Mouse (Mus musculus): ENCODE measurements at regions not wholly inside any gene's neighbourhood (a gene's known extent, or its start where the extent isn't known, plus 50 kb on each side); places are given as distances from the start of the nearest gene placed in this dataset.

- WGBS = 42% methylated on average over 4 of the region's 4 CpGs
- no peak overlapping the region for H3K4me2 ChIP-seq (replicated peaks; ENCODE audit: low read depth, low read length)
- peaks cover 9% of the 10 kb centered on the region; the same call in 1 of the 2 replicates for H3K4me1 ChIP-seq (ENCODE audit: control insufficient read depth, insufficient read depth, low read length)
- no peaks in the 10 kb centered on the region for H3K36me3 ChIP-seq (ENCODE audit: control insufficient read depth, insufficient read depth, low read length)
- no peak for ATAC-seq (ENCODE audit: insufficient number of reproducible peaks, insufficient read depth, low FRiP score, low read depth)
- no peak overlapping the region for H3K4me3 ChIP-seq (ENCODE audit: low read depth, low read length)
- H3K9ac ChIP-seq (replicated peaks; ENCODE audit: low read depth, low read length) = no peak overlapping the region
- no peaks in the 10 kb centered on the region for H3K9me3 ChIP-seq (ENCODE audit: control insufficient read depth, low read depth, low read length)
- H3K27me3 ChIP-seq (ENCODE audit: control insufficient read depth, insufficient read depth, low read length) = no peaks in the 10 kb centered on the region
- no peak overlapping the region for H3K27ac ChIP-seq (ENCODE audit: low read length)
These were observed 450.2 kb upstream of the Jarid2 start for GRCm38 (mm10) chr13:44279036-44279435.

GRCm38 (mm10) chr13:44280296-44280695, 449.0 kb upstream of the Jarid2 start:
- WGBS = 93% methylated on average over 8 of the region's 8 CpGs
- Histone ChIP-seq H3K4me2 (replicated peaks; ENCODE audit: low read depth, low read length) (no peak overlapping the region), H3K4me3 (ENCODE audit: low read depth, low read length) (no peak overlapping the region), H3K27ac (ENCODE audit: low read length) (no peak overlapping the region), H3K4me1 (ENCODE audit: control insufficient read depth, insufficient read depth, low read length) (peaks cover 9% of the 10 kb centered on the region; the same call in 1 of the 2 replicates), H3K9ac (replicated peaks; ENCODE audit: low read depth, low read length) (no peak overlapping the region), H3K36me3 (ENCODE audit: control insufficient read depth, insufficient read depth, low read length) (no peaks in the 10 kb centered on the region), H3K9me3 (ENCODE audit: control insufficient read depth, low read depth, low read length) (no peaks in the 10 kb centered on the region), H3K27me3 (ENCODE audit: control insufficient read depth, insufficient read depth, low read length) (no peaks in the 10 kb centered on the region)
- no peak for ATAC-seq (ENCODE audit: insufficient number of reproducible peaks, insufficient read depth, low FRiP score, low read depth)

GRCm38 (mm10) chr13:44281796-44282195, 447.5 kb upstream of the Jarid2 start:
- Histone ChIP-seq H3K27ac (ENCODE audit: low read length) (no peak overlapping the region), H3K9me3 (ENCODE audit: control insufficient read depth, low read depth, low read length) (no peaks in the 10 kb centered on the region)
- 56% methylated on average over 6 of the region's 6 CpGs for WGBS

GRCm38 (mm10) chr13:44282306-44282705, 447.0 kb upstream of the Jarid2 start:
- H3K4me2 ChIP-seq (replicated peaks; ENCODE audit: low read depth, low read length) = no peak overlapping the region
- peaks cover 9% of the 10 kb centered on the region; the same call in 1 of the 2 replicates for H3K4me1 ChIP-seq (ENCODE audit: control insufficient read depth, insufficient read depth, low read length)
- no peak for ATAC-seq (ENCODE audit: insufficient number of reproducible peaks, insufficient read depth, low FRiP score, low read depth)
- H3K9ac ChIP-seq (replicated peaks; ENCODE audit: low read depth, low read length) = no peak overlapping the region
- no peaks in the 10 kb centered on the region for H3K27me3 ChIP-seq (ENCODE audit: control insufficient read depth, insufficient read depth, low read length)
- no peaks in the 10 kb centered on the region for H3K9me3 ChIP-seq (ENCODE audit: control insufficient read depth, low read depth, low read length)
- H3K4me3 ChIP-seq (ENCODE audit: low read depth, low read length) = no peak overlapping the region
- WGBS = 58% methylated on average over 9 of the region's 9 CpGs
- H3K27ac ChIP-seq (ENCODE audit: low read length) = no peak overlapping the region
- no peaks in the 10 kb centered on the region for H3K36me3 ChIP-seq (ENCODE audit: control insufficient read depth, insufficient read depth, low read length)

More at GRCm38 (mm10) chr13:44281796-44282195, 447.5 kb upstream of the Jarid2 start:
- Histone ChIP-seq H3K9ac (replicated peaks; ENCODE audit: low read depth, low read length) (no peak overlapping the region), H3K4me1 (ENCODE audit: control insufficient read depth, insufficient read depth, low read length) (peaks cover 9% of the 10 kb centered on the region; the same call in 1 of the 2 replicates), H3K27me3 (ENCODE audit: control insufficient read depth, insufficient read depth, low read length) (no peaks in the 10 kb centered on the region), H3K36me3 (ENCODE audit: control insufficient read depth, insufficient read depth, low read length) (no peaks in the 10 kb centered on the region), H3K4me2 (replicated peaks; ENCODE audit: low read depth, low read length) (no peak overlapping the region), H3K4me3 (ENCODE audit: low read depth, low read length) (no peak overlapping the region)
- no peak for ATAC-seq (ENCODE audit: insufficient number of reproducible peaks, insufficient read depth, low FRiP score, low read depth)

GRCm38 (mm10) chr13:44282731-44283571, 446.3 kb upstream of the Jarid2 start:
- no peak overlapping the region for H3K27ac ChIP-seq (ENCODE audit: low read length)
- H3K4me3 ChIP-seq (ENCODE audit: low read depth, low read length) = no peak overlapping the region
- H3K4me2 ChIP-seq (replicated peaks; ENCODE audit: low read depth, low read length) = no peak overlapping the region
- no peak overlapping the region for H3K9ac ChIP-seq (replicated peaks; ENCODE audit: low read depth, low read length)
- H3K27me3 ChIP-seq (ENCODE audit: control insufficient read depth, insufficient read depth, low read length) = no peaks in the 10 kb centered on the region
- H3K4me1 ChIP-seq (ENCODE audit: control insufficient read depth, insufficient read depth, low read length) = peaks cover 9% of the 10 kb centered on the region; the same call in 1 of the 2 replicates
- no peaks in the 10 kb centered on the region for H3K36me3 ChIP-seq (ENCODE audit: control insufficient read depth, insufficient read depth, low read length)
- no peaks in the 10 kb centered on the region for H3K9me3 ChIP-seq (ENCODE audit: control insufficient read depth, low read depth, low read length)
- 54% methylated on average over 16 of the region's 16 CpGs for WGBS
- no peak for ATAC-seq (ENCODE audit: insufficient number of reproducible peaks, insufficient read depth, low FRiP score, low read depth)

- H3K4me1 ChIP-seq (ENCODE audit: control insufficient read depth, insufficient read depth, low read length) = peaks cover 9% of the 10 kb centered on the region; the same call in 1 of the 2 replicates
- H3K27ac ChIP-seq (ENCODE audit: low read length) = no peak overlapping the region
- peaks cover 5% of the 10 kb centered on the region; the same call in 1 of the 2 replicates for H3K9me3 ChIP-seq (ENCODE audit: control insufficient read depth, low read depth, low read length)
- no peak for ATAC-seq (ENCODE audit: insufficient number of reproducible peaks, insufficient read depth, low FRiP score, low read depth)
- H3K9ac ChIP-seq (replicated peaks; ENCODE audit: low read depth, low read length) = no peak overlapping the region
- WGBS = 95% methylated on average over 1 of the region's 1 CpGs
- H3K27me3 ChIP-seq (ENCODE audit: control insufficient read depth, insufficient read depth, low read length) = no peaks in the 10 kb centered on the region
- no peaks in the 10 kb centered on the region for H3K36me3 ChIP-seq (ENCODE audit: control insufficient read depth, insufficient read depth, low read length)
- H3K4me2 ChIP-seq (replicated peaks; ENCODE audit: low read depth, low read length) = no peak overlapping the region
- no peak overlapping the region for H3K4me3 ChIP-seq (ENCODE audit: low read depth, low read length)
These were observed 443.4 kb upstream of the Jarid2 start for GRCm38 (mm10) chr13:44285881-44286280.

- no peaks in the 10 kb centered on the region for H3K4me1 ChIP-seq (ENCODE audit: control insufficient read depth, insufficient read depth, low read length)
- H3K9ac ChIP-seq (replicated peaks; ENCODE audit: low read depth, low read length) = no peak overlapping the region
- WGBS = 100% methylated on average over 2 of the region's 2 CpGs
- no peak overlapping the region for H3K27ac ChIP-seq (ENCODE audit: low read length)
- no peaks in the 10 kb centered on the region for H3K36me3 ChIP-seq (ENCODE audit: control insufficient read depth, insufficient read depth, low read length)
- peaks cover 5% of the 10 kb centered on the region; the same call in 1 of the 2 replicates for H3K9me3 ChIP-seq (ENCODE audit: control insufficient read depth, low read depth, low read length)
- H3K27me3 ChIP-seq (ENCODE audit: control insufficient read depth, insufficient read depth, low read length) = no peaks in the 10 kb centered on the region
- H3K4me3 ChIP-seq (ENCODE audit: low read depth, low read length) = no peak overlapping the region
- H3K4me2 ChIP-seq (replicated peaks; ENCODE audit: low read depth, low read length) = no peak overlapping the region
- ATAC-seq (ENCODE audit: insufficient number of reproducible peaks, insufficient read depth, low FRiP score, low read depth) = no peak
These were observed 439.1 kb upstream of the Jarid2 start for GRCm38 (mm10) chr13:44290199-44290598.

GRCm38 (mm10) chr13:44292476-44293056, 436.7 kb upstream of the Jarid2 start:
- Histone ChIP-seq H3K36me3 (ENCODE audit: control insufficient read depth, insufficient read depth, low read length) (no peaks in the 10 kb centered on the region), H3K4me1 (ENCODE audit: control insufficient read depth, insufficient read depth, low read length) (no peaks in the 10 kb centered on the region), H3K4me3 (ENCODE audit: low read depth, low read length) (no peak overlapping the region), H3K9me3 (ENCODE audit: control insufficient read depth, low read depth, low read length) (peaks cover 5% of the 10 kb centered on the region; the same call in 1 of the 2 replicates), H3K4me2 (replicated peaks; ENCODE audit: low read depth, low read length) (no peak overlapping the region), H3K27ac (ENCODE audit: low read length) (no peak overlapping the region), H3K9ac (replicated peaks; ENCODE audit: low read depth, low read length) (no peak overlapping the region), H3K27me3 (ENCODE audit: control insufficient read depth, insufficient read depth, low read length) (no peaks in the 10 kb centered on the region)
- WGBS = 68% methylated on average over 6 of the region's 6 CpGs
- ATAC-seq (ENCODE audit: insufficient number of reproducible peaks, insufficient read depth, low FRiP score, low read depth) = no peak

Data from stomach, embryonic 14.5 days (tissue).